Mouse (Mus musculus) urinary bladder, adult 2 months (tissue): Measurements from ENCODE around the gene Gpc5. TPM values are rescaled to one million over a fixed set of nuclear protein-coding genes. Genes with fewer than 3 reads are reported as not detected.

Experiments
- DNase-seq: peaks from one replicate; pipeline ENCODE4 v3.0.0; 2022; ENCODE audit warnings: low spot score
- polyA plus RNA-seq: library from polyadenylated mRNA; depleted of rRNA; stranded (reverse); fragments of >200 nt; gene quantifications from 2 replicates; pipeline ENCODE4 v1.2.3, GENCODE M21; 2012

The Gpc5 gene
- polyA plus RNA-seq, 1 experiment, result not detected

DNA sequence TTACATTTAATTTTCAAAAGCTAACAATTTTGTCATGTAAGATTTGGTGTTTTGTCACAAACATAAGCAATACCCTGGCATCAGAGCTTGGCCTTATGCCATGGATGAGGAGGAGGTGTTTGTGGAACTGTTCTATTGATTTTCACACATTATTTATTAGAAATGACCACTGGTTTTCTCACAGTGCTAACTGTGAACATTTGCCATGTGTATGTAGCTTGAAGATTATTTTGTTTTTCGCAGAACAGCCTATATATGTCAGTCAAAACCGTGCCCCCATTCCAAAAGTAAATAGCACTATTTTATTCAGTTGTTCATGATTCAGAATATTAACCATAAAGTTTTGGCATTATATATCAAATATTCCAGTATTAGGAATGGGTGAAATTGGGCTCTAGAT, 1216.5 kb downstream of the Gpc5 start:
- DNase-seq, result no peak

DNA sequence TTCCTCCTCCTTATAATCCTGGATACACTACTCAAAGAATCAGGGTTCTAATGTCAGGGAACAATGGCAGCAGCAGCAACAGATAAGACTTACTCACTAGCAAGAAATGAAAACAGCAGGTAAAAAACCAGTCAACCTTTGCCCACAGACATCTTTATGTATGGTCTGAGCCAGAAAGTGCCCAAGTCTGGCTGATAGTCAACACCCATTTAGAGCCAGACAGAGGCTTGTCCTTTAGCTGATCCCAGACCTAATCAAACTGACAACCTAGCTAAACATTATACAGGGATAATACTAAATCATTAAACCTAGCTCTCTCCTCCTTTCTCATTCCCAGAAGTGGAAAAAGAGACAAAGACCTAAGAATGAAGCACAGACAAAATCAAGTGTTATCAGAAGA, 1225.5 kb downstream of the Gpc5 start:
- no peak for DNase-seq

DNA sequence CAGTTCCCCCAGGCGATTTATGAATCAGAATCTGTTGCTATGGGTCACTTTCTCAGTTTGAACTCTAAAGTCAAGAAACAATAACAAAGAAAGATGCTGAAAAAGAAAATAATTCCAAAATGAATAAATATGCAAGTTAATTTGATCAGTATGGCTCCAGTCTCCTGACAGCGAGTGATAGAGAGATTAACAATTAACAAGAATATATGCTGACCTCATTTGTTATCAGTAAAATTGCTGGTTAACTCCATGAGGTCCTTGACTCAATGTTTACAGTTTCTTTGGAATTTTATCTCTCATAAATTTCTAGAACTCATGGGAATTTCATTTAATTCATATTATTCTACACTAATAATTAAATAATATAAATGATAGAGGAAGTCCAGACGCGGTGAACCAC, 1244.2 kb downstream of the Gpc5 start:
- DNase-seq, result no peak

DNA sequence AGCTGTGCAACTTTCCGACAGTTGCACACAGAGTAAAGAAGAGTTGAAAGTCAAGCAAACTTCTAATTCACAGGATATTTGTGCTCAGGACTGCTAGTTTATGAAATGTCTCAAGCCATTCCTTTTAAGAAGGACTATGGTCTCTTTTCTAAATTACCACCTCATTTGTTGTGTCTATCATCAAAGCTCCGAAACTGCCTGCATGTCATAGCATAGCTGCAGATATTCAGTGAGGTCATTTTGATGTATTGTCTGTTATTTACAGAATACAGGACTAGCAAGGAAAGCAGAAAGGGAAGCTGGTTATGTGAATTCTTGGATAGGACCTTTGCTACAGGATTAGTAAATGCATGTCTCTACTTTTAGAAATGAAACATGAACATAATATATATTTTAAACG, 1246.4 kb downstream of the Gpc5 start:
- DNase-seq, result no peak

DNA sequence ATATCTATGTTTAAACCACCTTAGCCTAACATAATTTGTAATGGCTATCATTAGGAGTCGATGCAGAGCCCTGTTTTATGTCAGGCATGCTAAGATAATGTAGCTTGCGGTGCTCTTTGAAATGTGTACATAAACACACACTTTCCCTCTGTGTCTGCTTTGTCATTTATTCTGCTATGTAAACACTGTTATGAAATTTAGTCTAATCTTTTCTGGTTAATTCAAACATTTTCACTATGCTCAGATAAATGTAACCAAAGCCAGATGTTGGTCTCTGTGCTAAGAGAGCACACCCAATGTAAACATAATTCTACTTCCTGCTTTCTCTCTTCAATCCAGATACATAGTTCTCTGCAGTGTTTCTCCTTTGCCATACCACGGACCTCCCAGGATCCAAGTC, 1256.5 kb downstream of the Gpc5 start:
- DNase-seq, result no peak

DNA sequence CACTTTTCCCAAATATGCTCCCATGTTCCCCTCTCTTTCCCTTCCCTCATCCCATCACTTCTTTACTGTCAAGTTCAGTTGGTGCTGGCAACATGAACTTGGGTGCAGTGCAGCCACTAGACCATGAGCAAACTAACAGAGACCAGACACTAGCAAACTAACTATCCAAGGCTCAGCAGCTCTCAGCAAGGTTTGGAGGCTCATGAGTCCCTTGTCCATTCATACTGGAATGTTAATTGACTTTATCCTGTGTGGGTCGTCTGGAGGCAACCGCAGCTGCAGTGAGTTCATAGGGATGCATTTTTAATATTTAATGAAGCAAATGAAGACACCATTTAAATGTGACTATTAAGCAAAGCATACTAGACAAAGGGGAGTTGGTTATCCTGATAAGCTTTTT, 1292.6 kb downstream of the Gpc5 start:
- no peak for DNase-seq

DNA sequence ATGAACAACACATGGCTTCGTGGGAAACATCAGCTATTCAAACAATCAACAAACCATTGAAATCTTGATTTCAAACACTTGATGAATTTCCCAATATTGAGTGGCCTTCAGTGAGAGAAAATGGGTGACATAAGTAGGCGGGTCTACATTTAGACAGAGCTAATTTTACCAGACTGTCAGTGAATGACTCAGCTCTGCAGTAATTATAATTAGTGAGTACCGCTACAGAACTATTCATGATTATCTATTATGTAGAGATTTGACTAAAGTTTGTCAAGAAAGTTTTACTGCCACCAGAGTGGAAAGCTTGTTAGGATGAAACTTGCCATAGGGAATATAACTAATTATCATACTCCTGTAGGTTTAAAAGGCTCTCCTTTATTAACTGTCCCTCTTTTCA, 1323.5 kb downstream of the Gpc5 start:
- DNase-seq, result no peak

DNA sequence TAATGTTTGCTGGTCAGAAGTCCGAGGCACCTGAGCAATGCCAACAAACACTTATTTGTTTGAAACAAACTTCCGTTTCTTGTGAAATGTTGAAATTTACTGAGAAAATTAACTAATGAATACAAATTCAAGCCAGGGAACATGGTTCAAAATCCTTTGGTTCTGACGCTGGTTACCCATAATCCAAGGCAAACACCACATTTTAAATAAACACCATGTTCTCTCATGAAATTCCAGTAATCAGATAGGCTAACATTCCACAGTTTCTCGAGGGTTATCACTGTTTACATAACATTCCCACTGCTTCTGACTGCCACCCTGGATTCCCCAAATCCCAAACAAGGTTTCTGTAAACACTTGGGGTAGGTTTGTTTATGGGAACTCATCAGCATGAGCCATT, 1356.2 kb downstream of the Gpc5 start:
- DNase-seq, result no peak

DNA sequence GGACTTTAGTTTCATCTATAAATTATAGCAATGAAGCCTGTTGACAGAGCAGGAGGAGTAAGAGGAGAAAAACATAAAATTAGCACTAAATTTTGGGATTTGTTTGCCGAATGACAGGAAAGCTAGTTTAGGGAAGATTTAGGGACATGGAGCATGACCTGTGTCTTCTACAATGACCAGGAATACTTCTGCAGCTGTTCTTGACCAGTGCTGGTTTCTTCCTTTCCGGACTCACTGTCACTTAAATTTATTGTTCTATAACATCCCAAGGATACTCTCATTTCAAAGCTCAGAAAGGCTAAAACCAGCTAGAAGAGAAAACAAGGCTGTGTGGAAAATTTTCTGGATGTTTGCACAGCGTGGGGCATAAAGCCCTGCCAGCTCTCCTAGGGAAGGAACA, 1361.3 kb downstream of the Gpc5 start:
- no peak for DNase-seq

DNA sequence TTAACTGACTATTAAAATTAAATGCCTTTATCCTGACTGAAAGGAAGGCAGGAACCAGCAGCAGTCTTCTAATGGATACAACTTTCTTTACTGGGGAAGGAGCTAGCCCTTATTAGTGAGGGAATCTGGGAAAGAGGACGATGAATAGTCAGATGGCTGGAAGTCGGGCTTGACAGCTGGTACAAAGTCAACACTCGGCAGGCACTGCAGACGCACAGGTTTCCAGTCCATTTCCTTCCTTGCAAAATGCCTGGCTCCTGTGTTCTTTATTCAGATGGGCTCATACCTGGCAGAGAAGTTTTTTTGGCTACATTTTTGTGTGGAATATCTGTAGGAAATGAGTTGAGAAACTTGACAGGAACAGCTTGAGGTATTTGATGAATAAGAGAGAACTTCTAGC, 1364.2 kb downstream of the Gpc5 start:
- no peak for DNase-seq

DNA sequence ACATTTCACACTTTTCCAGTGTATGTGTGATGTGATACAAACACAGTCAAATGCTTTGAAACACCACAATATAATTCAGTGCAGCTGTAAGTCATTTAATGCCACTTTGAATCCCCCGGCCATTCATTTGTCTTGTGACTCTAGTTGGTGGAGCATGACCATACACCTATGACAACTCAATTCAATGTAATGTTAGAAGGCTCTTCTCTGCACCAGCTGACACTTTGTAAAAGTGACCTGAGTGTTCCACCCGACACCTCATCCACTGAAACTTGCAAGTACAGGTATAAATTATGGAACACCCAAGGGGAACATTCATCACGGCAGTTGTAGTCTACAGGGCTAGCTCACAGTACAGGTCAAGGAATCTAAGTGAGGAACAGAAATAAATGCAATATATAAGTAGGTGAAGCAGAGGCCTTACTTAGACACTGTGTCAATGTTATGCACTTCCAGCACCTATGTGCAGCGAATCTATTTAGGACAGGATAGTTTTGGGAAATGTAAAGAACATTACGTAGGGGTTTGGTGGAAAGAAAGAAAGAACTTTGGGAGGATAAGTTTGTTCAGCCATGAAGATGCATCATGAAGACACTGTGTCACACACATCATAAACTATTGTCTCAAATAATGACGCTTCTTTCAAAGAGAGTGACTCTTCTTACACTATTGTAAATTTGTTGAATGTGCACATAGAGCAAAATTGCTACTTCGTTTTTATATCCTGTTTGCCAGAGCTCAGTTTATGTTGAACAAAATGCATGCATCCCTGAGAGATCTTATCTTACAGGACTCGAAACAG, 1381.6 kb downstream of the Gpc5 start:
- DNase-seq, result no peak

DNA sequence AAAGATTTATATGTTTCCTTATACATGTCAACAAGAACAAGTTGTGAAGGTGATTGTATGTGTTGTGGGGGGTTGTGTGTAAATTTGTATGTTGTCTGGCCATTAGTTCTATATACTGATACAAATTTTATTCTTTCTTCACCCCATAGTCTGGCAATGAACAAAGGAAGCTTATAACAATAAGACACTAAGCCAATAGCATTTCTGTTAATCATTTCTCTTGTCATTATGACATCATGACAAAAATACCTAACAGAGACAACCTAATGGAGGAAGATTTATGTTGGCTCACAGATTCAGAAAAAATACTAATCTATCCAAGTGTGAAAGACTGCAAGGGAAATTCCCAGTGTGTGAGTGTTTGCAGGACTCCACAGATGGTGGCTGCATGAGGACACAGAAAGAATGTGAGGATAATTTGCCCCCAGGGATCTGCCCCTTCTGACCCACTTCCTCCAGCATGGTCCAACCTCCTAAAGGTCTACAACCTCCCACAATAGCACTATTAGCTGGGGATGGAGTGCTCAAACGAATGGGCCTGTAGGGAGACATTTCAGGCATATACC, 1402.4 kb downstream of the Gpc5 start:
- DNase-seq, result no peak

DNA sequence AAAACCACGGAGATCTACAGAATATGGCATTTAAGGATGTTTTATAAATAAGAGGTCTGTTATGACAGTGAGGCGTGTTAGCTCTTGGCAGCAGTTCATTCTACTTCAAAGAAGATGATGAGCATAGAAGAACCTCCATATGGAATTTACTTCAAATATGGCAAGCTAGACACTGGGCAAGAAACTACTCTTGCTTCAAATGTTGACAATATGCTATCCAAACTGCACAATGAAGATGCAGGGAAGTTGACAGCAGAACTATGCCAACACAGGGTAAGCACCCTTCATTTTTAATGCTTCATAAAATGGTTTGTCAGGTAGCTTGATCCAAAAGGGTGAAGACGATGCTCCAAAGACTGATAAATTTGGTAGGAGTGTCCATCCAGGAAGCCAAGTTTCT, 1446.2 kb downstream of the Gpc5 start:
- DNase-seq, result no peak

DNA sequence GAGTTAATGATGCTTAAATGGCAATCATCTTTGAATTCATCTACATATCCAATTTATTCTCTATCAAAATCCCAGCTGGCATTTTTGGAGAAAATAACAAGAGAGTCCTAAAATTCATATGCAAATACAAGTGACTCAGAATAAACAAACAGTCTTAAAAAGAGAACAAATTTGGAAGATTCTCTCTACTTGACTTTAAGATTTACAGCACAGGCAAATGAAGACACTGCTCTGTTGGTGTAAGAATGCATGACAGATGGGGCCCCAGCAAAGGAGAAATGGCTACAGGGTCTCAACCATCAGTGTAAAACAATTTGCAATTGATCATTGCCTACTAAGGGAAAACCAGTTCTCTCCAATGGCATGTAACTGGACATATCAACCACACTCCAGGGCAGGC, 1451.7 kb downstream of the Gpc5 start:
- no peak for DNase-seq

DNA sequence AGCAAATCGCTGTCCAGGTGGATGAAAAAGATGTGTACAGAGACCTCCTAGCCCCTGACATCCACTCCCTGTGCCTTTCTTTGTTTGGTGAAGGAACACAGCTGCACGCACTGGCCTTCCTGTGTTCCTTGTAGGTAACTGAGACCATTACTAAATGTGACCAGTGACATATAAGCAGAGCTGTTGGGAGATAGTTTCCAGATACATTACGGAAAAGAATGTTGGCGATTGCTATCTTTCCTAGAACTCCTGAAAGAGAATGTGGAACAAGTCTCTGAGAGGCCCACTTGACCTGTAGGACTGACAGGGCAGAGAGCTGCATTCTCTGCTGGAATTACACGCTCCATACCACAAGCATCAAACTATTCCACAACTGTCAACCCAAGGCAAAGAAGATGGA, 1459.4 kb downstream of the Gpc5 start:
- no peak for DNase-seq

DNA sequence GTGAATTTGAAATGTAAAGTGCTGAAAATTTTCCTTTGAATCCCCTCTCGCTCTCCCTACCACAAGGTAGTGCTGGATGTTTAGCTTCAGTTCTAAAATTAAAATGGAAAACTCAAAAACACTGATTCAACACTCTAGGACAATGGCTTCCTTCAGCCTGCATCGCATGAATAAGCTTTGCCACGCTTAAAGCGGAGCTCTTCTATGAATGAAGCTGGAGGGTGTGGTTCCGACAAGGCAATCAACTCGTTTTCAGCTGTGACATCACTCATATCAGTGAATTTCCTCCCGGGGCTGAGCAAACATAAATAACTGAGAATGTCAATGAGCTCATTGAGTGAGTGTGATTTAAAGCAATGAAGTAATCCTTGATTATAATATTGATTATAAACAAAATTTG, 1461.3 kb downstream of the Gpc5 start:
- DNase-seq, result no peak

DNA sequence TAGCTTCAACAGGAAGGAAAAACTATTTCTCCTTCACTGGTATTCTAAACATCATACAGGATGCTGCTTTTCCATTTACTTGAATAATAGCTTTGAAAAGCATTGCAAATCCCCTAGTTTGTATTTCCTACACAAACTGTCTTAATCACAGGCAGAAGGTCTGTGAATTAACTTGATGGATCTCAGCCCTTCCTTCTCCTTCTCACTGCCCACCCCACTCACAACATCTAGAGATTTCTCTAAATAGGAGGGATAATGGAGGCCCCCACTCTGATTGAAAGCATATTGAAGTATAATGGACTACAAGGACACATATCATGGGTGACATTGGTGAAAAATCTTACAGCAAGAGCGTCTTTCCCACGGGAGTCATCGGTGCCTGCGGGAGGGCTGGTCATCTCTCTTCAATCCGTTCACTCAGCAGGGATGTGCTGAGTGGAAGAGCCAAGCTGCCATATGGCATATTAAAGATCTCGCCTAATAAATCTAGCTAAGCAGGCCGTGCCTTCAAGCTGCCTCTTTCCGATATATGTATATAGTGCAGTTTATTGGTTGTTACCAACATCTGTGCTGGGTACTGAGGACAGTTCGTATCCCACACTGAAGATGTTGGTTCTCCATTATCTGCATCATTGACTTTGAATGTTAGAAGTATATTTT, 1466.3 kb downstream of the Gpc5 start:
- no peak for DNase-seq

DNA sequence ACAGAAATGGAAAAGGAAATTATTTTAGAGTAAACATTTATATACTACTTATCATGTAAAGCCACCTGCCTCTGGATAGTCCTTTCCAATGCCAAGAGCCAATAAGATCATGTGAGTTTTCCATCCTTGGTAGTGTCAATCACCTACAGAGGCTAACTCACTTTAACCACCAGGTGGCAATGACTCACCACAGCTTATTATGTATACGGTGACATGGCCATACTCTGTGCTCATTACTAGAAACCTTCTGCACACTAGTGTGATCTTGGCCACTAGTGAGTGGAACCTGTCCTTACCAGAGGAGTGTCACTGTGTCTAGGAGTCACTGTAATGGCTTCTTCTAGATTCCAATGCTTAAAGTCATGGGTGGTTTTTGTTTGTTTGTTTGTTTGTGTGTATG, 1468.0 kb downstream of the Gpc5 start:
- no peak for DNase-seq
